Mouse (Mus musculus) thymus, adult 18-20 months (tissue): ENCODE data around the gene Ablim1.
A peak's percentile ranks its signal among the peaks of the same experiment; 100 is the strongest.

ENCODE experiments used
- DNase-seq, 2 experiments: peaks; one replicate each; pipeline ENCODE4 v3.0.0; 2022; ENCODE audit warnings: mixed read lengths in 2 of 2

The Ablim1 gene

GRCm38 (mm10) chr19:57118785-57119565 is 195.7 kb downstream of the Ablim1 start:
- DNase-seq, result peak; percentile 86 to 94

DNA sequence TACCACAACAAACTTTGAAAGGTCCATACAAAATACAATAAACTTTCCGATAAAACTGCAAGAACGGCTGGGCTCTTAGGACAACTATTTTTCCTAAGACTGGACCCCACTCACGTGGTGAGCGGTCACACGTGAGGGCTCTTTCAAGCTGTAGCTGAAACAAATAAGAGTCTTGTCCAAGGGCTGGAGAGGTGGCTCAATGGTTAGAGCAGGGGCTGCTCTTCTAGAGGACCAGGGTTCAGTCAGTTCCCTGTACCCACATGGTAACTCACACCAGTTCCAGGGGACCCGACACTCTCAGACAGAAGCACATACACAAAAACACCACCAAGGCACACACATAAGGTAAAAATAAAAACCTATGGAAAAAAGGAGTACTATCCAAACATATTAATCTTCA is 197.0 kb downstream of the Ablim1 start:
- DNase-seq, result no peak

GRCm38 (mm10) chr19:57116871-57117501 is 197.7 kb downstream of the Ablim1 start:
- DNase-seq, result peak; percentile 48 to 61

- DNase-seq, result no peak
Measured at GRCm38 (mm10) chr19:57115670-57116069, 199.0 kb downstream of the Ablim1 start.

- no peak for DNase-seq
Measured at GRCm38 (mm10) chr19:57114951-57115350, 199.8 kb downstream of the Ablim1 start.

GRCm38 (mm10) chr19:57113975-57114374 is 200.7 kb downstream of the Ablim1 start:
- no peak for DNase-seq

GRCm38 (mm10) chr19:57112816-57113406 is 201.8 kb downstream of the Ablim1 start:
- no peak for DNase-seq

DNA sequence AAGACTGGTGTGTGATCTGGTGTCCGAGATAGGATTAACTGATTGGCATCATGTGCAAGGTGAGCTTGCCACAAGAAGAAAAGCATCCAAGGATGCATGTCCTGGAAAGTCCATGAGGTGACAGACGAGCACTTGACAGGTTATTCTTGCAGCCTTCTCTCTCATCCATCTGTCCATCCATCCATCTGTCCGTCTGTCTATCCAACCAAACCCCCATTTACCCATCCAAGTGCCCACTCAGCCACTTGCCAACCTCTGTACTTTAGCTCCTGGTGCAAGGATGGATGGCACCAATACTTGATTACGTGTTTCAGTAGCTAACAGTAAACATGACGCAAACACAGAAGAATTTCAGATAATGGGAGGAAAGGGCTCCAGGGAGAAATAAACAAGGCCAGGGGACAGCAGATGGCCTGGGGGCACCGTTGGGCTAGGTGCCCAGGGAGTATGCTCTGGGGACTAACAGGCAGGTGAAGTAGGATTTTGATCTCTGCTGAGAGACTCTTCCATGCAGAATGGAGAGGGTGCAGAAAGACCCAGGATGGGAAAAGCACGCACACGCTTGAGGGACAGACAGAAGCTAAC is 202.4 kb downstream of the Ablim1 start:
- no peak for DNase-seq

DNA sequence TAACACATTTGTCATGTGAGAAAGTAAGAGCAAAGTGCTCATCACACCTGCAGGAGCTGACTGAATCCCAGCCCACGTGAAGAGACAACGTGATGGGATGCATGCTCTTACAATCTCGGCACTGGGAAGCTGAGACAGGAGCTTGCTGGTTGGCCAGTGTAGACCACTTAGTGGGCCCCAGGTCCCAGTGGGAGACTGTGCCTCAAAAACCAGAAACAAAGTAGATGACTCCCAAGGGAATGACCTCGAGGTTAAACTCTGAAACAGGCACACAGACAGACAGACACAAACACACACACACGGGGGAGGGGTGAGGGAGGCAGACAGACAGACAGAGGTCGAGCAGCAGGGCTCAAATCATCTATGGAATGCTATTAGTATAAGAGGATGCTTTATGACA is 203.4 kb downstream of the Ablim1 start:
- DNase-seq, result no peak

GRCm38 (mm10) chr19:57109620-57110019 is 205.1 kb downstream of the Ablim1 start:
- no peak for DNase-seq

GRCm38 (mm10) chr19:57106513-57106912 is 208.2 kb downstream of the Ablim1 start:
- DNase-seq, result no peak

DNA sequence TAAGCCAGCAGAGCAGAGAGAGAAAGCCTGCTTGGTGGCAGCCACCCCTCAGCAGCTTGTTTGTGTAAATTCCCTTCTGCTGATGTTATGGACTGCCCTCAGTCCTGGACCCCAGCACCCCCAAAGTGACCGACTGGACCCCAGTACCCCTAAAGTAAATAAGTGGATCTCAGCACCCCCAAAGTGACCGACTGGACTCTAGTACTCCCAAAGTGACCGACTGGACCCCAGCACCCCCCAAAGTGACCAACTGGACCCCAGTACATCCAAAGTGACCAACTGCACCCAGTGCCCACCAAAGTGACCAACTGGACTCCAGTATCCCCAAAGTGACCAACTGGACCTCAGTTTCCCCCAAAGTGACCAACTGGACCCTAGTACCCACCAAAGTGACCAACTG is 208.7 kb downstream of the Ablim1 start:
- no peak for DNase-seq

- no peak for DNase-seq
Measured at GRCm38 (mm10) chr19:57105156-57105555, 209.6 kb downstream of the Ablim1 start.

GRCm38 (mm10) chr19:57104171-57104748 is 210.5 kb downstream of the Ablim1 start:
- no peak for DNase-seq

GRCm38 (mm10) chr19:57103360-57103958 is 211.3 kb downstream of the Ablim1 start:
- no peak for DNase-seq

- DNase-seq, result no peak
Measured at GRCm38 (mm10) chr19:57101986-57102385, 212.7 kb downstream of the Ablim1 start.

- DNase-seq, result no peak
Measured at GRCm38 (mm10) chr19:57100753-57101446, 213.8 kb downstream of the Ablim1 start.

DNA sequence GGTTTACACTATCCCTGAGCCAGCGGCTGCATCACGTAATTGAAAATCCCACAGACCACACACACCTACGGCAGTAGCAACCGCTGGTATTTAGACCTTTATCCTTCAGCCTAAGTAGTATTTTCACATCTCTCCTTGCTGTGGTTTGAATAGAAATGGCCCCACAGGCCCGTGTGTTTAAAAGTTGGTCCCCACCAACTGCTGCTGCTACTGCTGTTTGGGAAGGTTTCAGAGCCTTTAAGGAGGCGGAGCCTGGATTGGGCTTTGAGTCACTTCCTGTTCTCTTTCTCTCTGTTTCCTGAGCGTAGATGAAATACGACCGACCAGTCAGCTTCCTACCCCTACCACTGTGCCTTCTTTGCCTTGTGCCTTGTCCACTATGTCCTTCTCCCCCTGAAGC is 214.7 kb downstream of the Ablim1 start:
- DNase-seq, result no peak

- DNase-seq, result no peak
Measured at GRCm38 (mm10) chr19:57099094-57099357, 215.7 kb downstream of the Ablim1 start.

- no peak for DNase-seq
Measured at GRCm38 (mm10) chr19:57098241-57099093, 216.3 kb downstream of the Ablim1 start.

GRCm38 (mm10) chr19:57095340-57095739 is 219.4 kb downstream of the Ablim1 start:
- no peak for DNase-seq

DNA sequence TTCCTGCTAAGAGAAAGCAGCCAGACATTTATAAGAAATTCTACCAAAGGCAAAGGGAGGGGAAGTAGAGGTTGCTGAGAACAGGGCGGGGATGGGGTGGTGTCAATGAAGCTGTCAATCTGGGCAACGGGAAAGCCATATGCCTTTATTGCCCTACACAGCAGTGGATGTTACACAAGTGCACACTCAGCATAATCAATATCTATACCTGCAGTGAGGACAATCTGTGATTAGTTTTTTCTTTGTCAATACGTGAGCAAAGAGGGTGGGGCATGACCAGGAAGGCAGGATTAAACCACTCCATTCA is 221.1 kb downstream of the Ablim1 start:
- no peak for DNase-seq
